ENCODE assay signal across 8 mouse cellular contexts in genomic region chr1:65178126-65178901, GRCm38 (mm10). TPM values are rescaled to one million over a fixed set of nuclear protein-coding genes. Genes with fewer than 3 reads are reported as not detected.
A peak's percentile ranks its signal among the peaks of the same experiment; 100 is the strongest.
DNase-seq lines count a peak whose midpoint lies in the region; ATAC-seq and TF ChIP-seq lines count a peak whose summit lies in the region.

No protein-coding gene starts in this region.

- H3K9ac ChIP-seq in heart, embryonic 12.5 days = peak overlapping the region; percentile 77
- H3K9ac ChIP-seq in kidney, postnatal 0 days (ENCODE audit: low read depth, low read length) = peak overlapping the region; percentile 65
- peak overlapping the region; percentile 77 for H3K9ac ChIP-seq in liver, embryonic 11.5 days (ENCODE audit: low read depth, low read length)
- peak overlapping the region; percentile 68 for H3K9ac ChIP-seq in stomach, embryonic 14.5 days (replicated peaks; ENCODE audit: low read depth, low read length)

- peaks cover 4% of the 10 kb centered on the region for H3K36me3 ChIP-seq in C2C12 (ENCODE audit: control insufficient read depth, insufficient read depth)
- no peaks in the 10 kb centered on the region for H3K36me3 ChIP-seq in erythroblast, embryonic 14.5 days (ENCODE audit: control insufficient read depth)
- peaks cover 13% of the 10 kb centered on the region for H3K36me3 ChIP-seq in heart, embryonic 12.5 days
- H3K36me3 ChIP-seq in kidney, postnatal 0 days (ENCODE audit: insufficient read depth, low read length) = peaks cover 7% of the 10 kb centered on the region; the same call in 1 of the 2 replicates
- no peaks in the 10 kb centered on the region; the same call in 1 of the 2 replicates for H3K36me3 ChIP-seq in liver, embryonic 11.5 days (ENCODE audit: control insufficient read depth, insufficient read depth, low read length)
- H3K36me3 ChIP-seq in stomach, embryonic 14.5 days (ENCODE audit: control insufficient read depth, insufficient read depth, low read length) = peaks cover 10% of the 10 kb centered on the region

- H3K4me3 ChIP-seq in C2C12 (ENCODE audit: insufficient read depth, poor library complexity, severe bottlenecking) = peak overlapping the region; percentile 55
- peak overlapping the region; percentile 65 for H3K4me3 ChIP-seq in erythroblast, embryonic 14.5 days (replicated peaks)
- H3K4me3 ChIP-seq in heart, embryonic 12.5 days = peak overlapping the region; percentile 67
- H3K4me3 ChIP-seq in kidney, postnatal 0 days (replicated peaks; ENCODE audit: low read depth, low read length) = peak overlapping the region; percentile 56
- peak overlapping the region; percentile 72 for H3K4me3 ChIP-seq in liver, embryonic 11.5 days (ENCODE audit: low read depth, low read length)
- H3K4me3 ChIP-seq in stomach, embryonic 14.5 days (ENCODE audit: low read depth, low read length) = peak overlapping the region; percentile 80

- H3ac ChIP-seq in C2C12 (ENCODE audit: control insufficient read depth, insufficient read length, low read depth) = peak overlapping the region; percentile 61

- H3K27me3 ChIP-seq in C2C12 (ENCODE audit: control insufficient read depth, insufficient read depth, insufficient read length) = no peaks in the 10 kb centered on the region
- H3K27me3 ChIP-seq in erythroblast, embryonic 14.5 days (ENCODE audit: control insufficient read depth) = no peaks in the 10 kb centered on the region
- H3K27me3 ChIP-seq in heart, embryonic 12.5 days (replicated peaks) = no peaks in the 10 kb centered on the region
- H3K27me3 ChIP-seq in kidney, postnatal 0 days (ENCODE audit: insufficient read depth, low read length) = no peaks in the 10 kb centered on the region
- H3K27me3 ChIP-seq in liver, embryonic 11.5 days (replicated peaks; ENCODE audit: control insufficient read depth, insufficient read depth, low read length) = no peaks in the 10 kb centered on the region
- H3K27me3 ChIP-seq in stomach, embryonic 14.5 days (ENCODE audit: control insufficient read depth, insufficient read depth, low read length) = no peaks in the 10 kb centered on the region

- peak; percentile 51; the same call in 1 of the 2 replicates for TF ChIP-seq POLR2A in brain, embryonic 14.5 days (IDR thresholded peaks at IDR 0.05; ENCODE audit: borderline replicate concordance, extremely low read depth, insufficient read depth, insufficient read length, poor library complexity, severe bottlenecking)

- WGBS in heart, embryonic 12.5 days = 5% methylated on average over 27 of the region's 27 CpGs
- 3% methylated on average over 27 of the region's 27 CpGs for WGBS in kidney, postnatal 0 days
- WGBS in liver, embryonic 11.5 days = 4% methylated on average over 27 of the region's 27 CpGs
- 4% methylated on average over 27 of the region's 27 CpGs for WGBS in stomach, embryonic 14.5 days

- no peaks in the 10 kb centered on the region for H3K9me3 ChIP-seq in erythroblast, embryonic 14.5 days (ENCODE audit: control insufficient read depth, low read length)
- H3K9me3 ChIP-seq in heart, embryonic 12.5 days (replicated peaks) = no peaks in the 10 kb centered on the region
- no peaks in the 10 kb centered on the region for H3K9me3 ChIP-seq in kidney, postnatal 0 days (replicated peaks; ENCODE audit: low read length)
- H3K9me3 ChIP-seq in liver, embryonic 11.5 days (ENCODE audit: control insufficient read depth, low read length) = no peaks in the 10 kb centered on the region
- H3K9me3 ChIP-seq in stomach, embryonic 14.5 days (ENCODE audit: control insufficient read depth, low read depth, low read length) = no peaks in the 10 kb centered on the region

- H3K4me1 ChIP-seq in erythroblast, embryonic 14.5 days (ENCODE audit: control insufficient read depth) = peaks cover 36% of the 10 kb centered on the region
- H3K4me1 ChIP-seq in heart, embryonic 12.5 days (replicated peaks) = 0 out of 2 replicates have a peak, but pooled peaks cover 4% of the 10 kb centered on the region
- H3K4me1 ChIP-seq in kidney, postnatal 0 days (replicated peaks; ENCODE audit: insufficient read depth, low read length) = no peaks in the 10 kb centered on the region
- H3K4me1 ChIP-seq in liver, embryonic 11.5 days (replicated peaks; ENCODE audit: control insufficient read depth, insufficient read depth, low read length) = peaks cover 11% of the 10 kb centered on the region
- H3K4me1 ChIP-seq in stomach, embryonic 14.5 days (ENCODE audit: control insufficient read depth, insufficient read depth, low read length) = peaks cover 3% of the 10 kb centered on the region; the same call in 1 of the 2 replicates

- peak overlapping the region; percentile 92 for H3K27ac ChIP-seq in heart, embryonic 12.5 days (ENCODE audit: poor library complexity, severe bottlenecking)
- H3K27ac ChIP-seq in kidney, postnatal 0 days = peak overlapping the region; percentile 91
- H3K27ac ChIP-seq in liver, embryonic 11.5 days (ENCODE audit: low read depth, low read length) = peak overlapping the region; percentile 97
- peak overlapping the region; percentile 98 for H3K27ac ChIP-seq in stomach, embryonic 14.5 days (ENCODE audit: low read length)

- peak; percentile 96 for DNase-seq in brain, embryonic 14.5 days (ENCODE audit: low read depth)
- peak; percentile 97 for DNase-seq in kidney, postnatal 0 days (ENCODE audit: low spot score)
- DNase-seq in liver, embryonic 11.5 days (ENCODE audit: low spot score) = peak; percentile 88
- peak; percentile 96 for DNase-seq in naive thymus-derived CD4-positive, alpha-beta T cell, adult 2 months (ENCODE audit: low read depth)

- peak; percentile 83 for TF ChIP-seq CTCF in C2C12 (IDR thresholded peaks at IDR 0.05; ENCODE audit: control insufficient read depth, insufficient read depth, insufficient read length)
- peak; percentile 78 for TF ChIP-seq CTCF in brain, embryonic 14.5 days (IDR thresholded peaks at IDR 0.05; ENCODE audit: borderline replicate concordance, extremely low read depth, insufficient read depth, insufficient read length)
- peak; percentile 85 for TF ChIP-seq CTCF in kidney, postnatal 0 days (IDR thresholded peaks at IDR 0.05; ENCODE audit: low read depth)

- ATAC-seq in heart, embryonic 12.5 days (ENCODE audit: insufficient number of reproducible peaks, low FRiP score) = peak; percentile 88
- ATAC-seq in kidney, postnatal 0 days (replicated peaks; ENCODE audit: low FRiP score, low read depth) = peak; percentile 85
- peak; percentile 87 for ATAC-seq in liver, embryonic 11.5 days (replicated peaks; ENCODE audit: low FRiP score)
- peak; percentile 85 for ATAC-seq in stomach, embryonic 14.5 days (ENCODE audit: insufficient number of reproducible peaks, insufficient read depth, low FRiP score, low read depth)

- H3K4me2 ChIP-seq in heart, embryonic 12.5 days = peak overlapping the region; percentile 76
- peak overlapping the region; percentile 60 for H3K4me2 ChIP-seq in kidney, postnatal 0 days (ENCODE audit: low read length)
- H3K4me2 ChIP-seq in liver, embryonic 11.5 days = peak overlapping the region; percentile 82
- H3K4me2 ChIP-seq in stomach, embryonic 14.5 days (replicated peaks; ENCODE audit: low read depth, low read length) = peak overlapping the region; percentile 76

- H3K79me3 ChIP-seq in C2C12 (ENCODE audit: low read depth) = no peaks in the 10 kb centered on the region

- H3K79me2 ChIP-seq in C2C12 (ENCODE audit: control insufficient read depth, insufficient read depth) = no peaks in the 10 kb centered on the region

TF ChIP-seq in C2C12, 6 proteins besides CTCF, POLR2A, EP300 and RAD21:
- TF ChIP-seq MYOD1 (IDR thresholded peaks at IDR 0.05; ENCODE audit: control insufficient read depth, insufficient read length, low read depth) = no peak
- TF ChIP-seq MYOG (IDR thresholded peaks at IDR 0.05; ENCODE audit: control insufficient read depth, extremely low read depth, insufficient read length) = no peak
- TF ChIP-seq CEBPB (IDR thresholded peaks at IDR 0.05; ENCODE audit: low read depth) = peak; percentile 27

RNA-seq across cellular contexts. Expression of gene Idh1, which starts 8.0 kb away (rescaled TPM):
- 38.7 TPM for polyA plus RNA-seq in C2C12 (2012; fragmentation: generic; extraction: Trizol)
- polyA plus RNA-seq in brain, embryonic 14.5 days (2012; rRNA removed) = 200 and 238 TPM in 2 replicates
- not detected in 2 replicates for polyA plus RNA-seq in erythroblast, embryonic 14.5 days (2012)
- polyA plus RNA-seq in heart, embryonic 12.5 days (2016; fragmentation: Nextera tagmentation; extraction: Ambion mirVana) = 66.1 and 68.8 TPM in 2 replicates
- polyA plus RNA-seq in kidney, postnatal 0 days (2015; fragmentation: Nextera tagmentation; extraction: Ambion mirVana) = 292 and 296 TPM in 2 replicates
- polyA plus RNA-seq in liver, embryonic 11.5 days (2014; fragmentation: Nextera tagmentation; extraction: Ambion mirVana) = 106 and 118 TPM in 2 replicates
- polyA plus RNA-seq in stomach, embryonic 14.5 days (2014; fragmentation: Nextera tagmentation; extraction: Ambion mirVana) = 148 and 162 TPM in 2 replicates

RNA-seq across cellular contexts. Expression of gene Pikfyve, which starts 8.2 kb away (rescaled TPM):
- 3.2 TPM for polyA plus RNA-seq in C2C12 (2012; fragmentation: generic; extraction: Trizol)
- 12.6 and 14.3 TPM in 2 replicates for polyA plus RNA-seq in brain, embryonic 14.5 days (2012; rRNA removed)
- 0.49 and 0.92 TPM in 2 replicates for polyA plus RNA-seq in erythroblast, embryonic 14.5 days (2012)
- 9.5 and 11.1 TPM in 2 replicates for polyA plus RNA-seq in heart, embryonic 12.5 days (2016; fragmentation: Nextera tagmentation; extraction: Ambion mirVana)
- 9.2 and 9.8 TPM in 2 replicates for polyA plus RNA-seq in kidney, postnatal 0 days (2015; fragmentation: Nextera tagmentation; extraction: Ambion mirVana)
- 9.8 and 10.7 TPM in 2 replicates for polyA plus RNA-seq in liver, embryonic 11.5 days (2014; fragmentation: Nextera tagmentation; extraction: Ambion mirVana)
- polyA plus RNA-seq in stomach, embryonic 14.5 days (2014; fragmentation: Nextera tagmentation; extraction: Ambion mirVana) = 18.7 TPM in 2 replicates

RNA-seq across cellular contexts. Expression of gene D630023F18Rik, which starts 55.3 kb away (rescaled TPM):
- polyA plus RNA-seq in C2C12 (2012; fragmentation: generic; extraction: Trizol) = not detected
- polyA plus RNA-seq in brain, embryonic 14.5 days (2012; rRNA removed) = 0.34 and 0.49 TPM in 2 replicates
- not detected in 2 replicates for polyA plus RNA-seq in erythroblast, embryonic 14.5 days (2012)
- 0.08 TPM in 1 of 2 replicates, not detected in the other for polyA plus RNA-seq in heart, embryonic 12.5 days (2016; fragmentation: Nextera tagmentation; extraction: Ambion mirVana)
- polyA plus RNA-seq in kidney, postnatal 0 days (2015; fragmentation: Nextera tagmentation; extraction: Ambion mirVana) = 3.3 and 3.9 TPM in 2 replicates
- polyA plus RNA-seq in liver, embryonic 11.5 days (2014; fragmentation: Nextera tagmentation; extraction: Ambion mirVana) = 0.32 and 0.49 TPM in 2 replicates
- 0.29 TPM in 1 of 2 replicates, not detected in the other for polyA plus RNA-seq in stomach, embryonic 14.5 days (2014; fragmentation: Nextera tagmentation; extraction: Ambion mirVana)

RNA-seq across cellular contexts. Expression of gene Gm28845, which starts 59.0 kb away (rescaled TPM):
- not detected for polyA plus RNA-seq in C2C12 (2012; fragmentation: generic; extraction: Trizol)
- 0.14 TPM in 1 of 2 replicates, not detected in the other for polyA plus RNA-seq in brain, embryonic 14.5 days (2012; rRNA removed)
- polyA plus RNA-seq in erythroblast, embryonic 14.5 days (2012) = not detected in 2 replicates
- not detected in 2 replicates for polyA plus RNA-seq in heart, embryonic 12.5 days (2016; fragmentation: Nextera tagmentation; extraction: Ambion mirVana)
- not detected in 2 replicates for polyA plus RNA-seq in kidney, postnatal 0 days (2015; fragmentation: Nextera tagmentation; extraction: Ambion mirVana)
- not detected in 2 replicates for polyA plus RNA-seq in liver, embryonic 11.5 days (2014; fragmentation: Nextera tagmentation; extraction: Ambion mirVana)
- polyA plus RNA-seq in stomach, embryonic 14.5 days (2014; fragmentation: Nextera tagmentation; extraction: Ambion mirVana) = not detected in 2 replicates

Comparison
In these comparisons a context has a peak if more than half of its experiments do, and no peak if none do; other contexts are left out.
1. Peak in every context shown above with its lines: DNase-seq, ATAC-seq, H3K4me3 ChIP-seq and H3K27ac ChIP-seq.
2. RNA of gene Idh1, which starts 8.0 kb away (polyA plus RNA-seq): 292 to 296 TPM in kidney, postnatal 0 days, 200 to 238 TPM in brain, embryonic 14.5 days, 148 to 162 TPM in stomach, embryonic 14.5 days, 106 to 118 TPM in liver, embryonic 11.5 days, 66.1 to 68.8 TPM in heart, embryonic 12.5 days and 38.7 TPM in C2C12 (single experiment); not detected in erythroblast, embryonic 14.5 days; every median in the first group is over 10 times any median in the second.